ENCODE assay signal across 24 mouse cellular contexts in genomic region chr5:96402555-96402954, GRCm38 (mm10). TPM values are rescaled to one million over a fixed set of nuclear protein-coding genes. Genes with fewer than 3 reads are reported as not detected.
DNase-seq lines count a peak whose midpoint lies in the region; ATAC-seq and TF ChIP-seq lines count a peak whose summit lies in the region.
"Had no signal": no experiment of that assay in that cellular context is flagged by ENCODE, and none has a peak within 500 bp of the region (broad histone marks: within the 10 kb centered on the region; RNA-seq: fewer than 3 reads in every experiment).

No protein-coding gene starts in this region.

- no peaks in the 10 kb centered on the region for H3K27me3 ChIP-seq in liver, adult 2 months (ENCODE audit: control insufficient read depth, insufficient read depth, low read length)
- no peaks in the 10 kb centered on the region for H3K27me3 ChIP-seq in intestine, postnatal 0 days (replicated peaks; ENCODE audit: control insufficient read depth, insufficient read depth, low read length)
- H3K27me3 ChIP-seq in kidney, postnatal 0 days (ENCODE audit: insufficient read depth, low read length): no peaks in the 10 kb centered on the region
- H3K27me3 ChIP-seq: heart, embryonic 13.5 days; hindbrain, embryonic 12.5 days; limb, embryonic 12.5 days; liver, embryonic 13.5 days; megakaryocyte, embryonic 14.5 days; midbrain, embryonic 13.5 days had no signal

- 27% methylated on average over 3 of the region's 3 CpGs for WGBS in liver, adult 2 months
- WGBS in intestine, postnatal 0 days: 25% methylated on average over 3 of the region's 3 CpGs
- 50% methylated on average over 3 of the region's 3 CpGs for WGBS in kidney, postnatal 0 days

- DNase-seq in liver, adult 2 months (ENCODE audit: extremely low read depth, low read depth, low spot score): peak; percentile 59
- DNase-seq in liver: no peak
- DNase-seq in kidney, postnatal 0 days (ENCODE audit: low spot score): no peak
- DNase-seq in yolk sac, embryonic 10.5 days (ENCODE audit: low spot score): peak; percentile 87
- no peak for DNase-seq in adrenal gland, postnatal 14 days
- DNase-seq in cerebellum, postnatal 14 days: no peak
- no peak for DNase-seq in adrenal gland, adult 18-20 months (ENCODE audit: low spot score in 2 of 2)
- DNase-seq: adrenal gland, adult 8-10 months; cerebellum, adult 9-11 months; heart, postnatal 14 days; liver, embryonic 13.5 days; lung, adult 2 months had no signal

- no peak for TF ChIP-seq POLR2A in liver, adult 2 months (IDR thresholded peaks at IDR 0.05; ENCODE audit: extremely low read depth, insufficient read depth, low read length)

- H3K9ac ChIP-seq in liver, adult 2 months (ENCODE audit: low read depth, low read length): no peak overlapping the region
- no peak overlapping the region for H3K9ac ChIP-seq in intestine, postnatal 0 days (ENCODE audit: low read depth, low read length)
- no peak overlapping the region for H3K9ac ChIP-seq in kidney, postnatal 0 days (ENCODE audit: low read depth, low read length)
- H3K9ac ChIP-seq: heart, embryonic 13.5 days; hindbrain, embryonic 12.5 days; limb, embryonic 12.5 days; liver, embryonic 13.5 days; midbrain, embryonic 13.5 days had no signal

- no peak overlapping the region for H3K4me3 ChIP-seq in liver, adult 2 months (ENCODE audit: insufficient read depth, low read depth, low read length)
- no peak overlapping the region for H3K4me3 ChIP-seq in intestine, postnatal 0 days (ENCODE audit: low read depth, low read length)
- H3K4me3 ChIP-seq in kidney, postnatal 0 days (replicated peaks; ENCODE audit: low read depth, low read length): no peak overlapping the region
- H3K4me3 ChIP-seq: forebrain, embryonic 10.5 days; heart, embryonic 13.5 days; hindbrain, embryonic 12.5 days; layer of hippocampus, adult 2 months; limb, embryonic 12.5 days; liver, embryonic 13.5 days; megakaryocyte, embryonic 14.5 days; midbrain, embryonic 13.5 days had no signal

- H3K36me3 ChIP-seq in liver, adult 2 months (ENCODE audit: control insufficient read depth, insufficient read depth, low read length): no peaks in the 10 kb centered on the region
- H3K36me3 ChIP-seq in intestine, postnatal 0 days (ENCODE audit: control insufficient read depth, insufficient read depth): no peaks in the 10 kb centered on the region
- H3K36me3 ChIP-seq in kidney, postnatal 0 days (ENCODE audit: insufficient read depth, low read length): no peaks in the 10 kb centered on the region
- H3K36me3 ChIP-seq: forebrain, embryonic 10.5 days; hindbrain, embryonic 12.5 days; limb, embryonic 12.5 days; liver, embryonic 13.5 days; midbrain, embryonic 13.5 days had no signal

- no peak overlapping the region for H3K27ac ChIP-seq in liver, adult 2 months (replicated peaks; ENCODE audit: insufficient read depth, low read depth, low read length)
- H3K27ac ChIP-seq in intestine, postnatal 0 days (ENCODE audit: low read depth, low read length): peak overlapping the region; percentile 46; the same call in 1 of the 2 replicates
- H3K27ac ChIP-seq in kidney, postnatal 0 days: no peak overlapping the region
- H3K27ac ChIP-seq: forebrain, embryonic 10.5 days; heart, embryonic 13.5 days; hindbrain, embryonic 12.5 days; layer of hippocampus, adult 2 months; limb, embryonic 12.5 days; liver, embryonic 13.5 days; midbrain, embryonic 13.5 days; stomach, postnatal 0 days had no signal

- H3K4me1 ChIP-seq in liver, adult 2 months (ENCODE audit: control insufficient read depth, insufficient read depth, low read length): peaks cover 3% of the 10 kb centered on the region; the same call in 1 of the 2 replicates
- no peaks in the 10 kb centered on the region for H3K4me1 ChIP-seq in intestine, postnatal 0 days (replicated peaks; ENCODE audit: control insufficient read depth, insufficient read depth, low read length)
- 0 out of 2 replicates have a peak, but pooled peaks cover 2% of the 10 kb centered on the region for H3K4me1 ChIP-seq in kidney, postnatal 0 days (replicated peaks; ENCODE audit: insufficient read depth, low read length)
- H3K4me1 ChIP-seq: liver, embryonic 13.5 days; megakaryocyte, embryonic 14.5 days had no signal

- H3K4me2 ChIP-seq in intestine, postnatal 0 days (replicated peaks; ENCODE audit: low read depth): no peak overlapping the region
- no peak overlapping the region for H3K4me2 ChIP-seq in kidney, postnatal 0 days (ENCODE audit: low read length)
- H3K4me2 ChIP-seq: heart, embryonic 13.5 days; hindbrain, embryonic 12.5 days; limb, embryonic 12.5 days; liver, embryonic 13.5 days; midbrain, embryonic 13.5 days had no signal

- no peaks in the 10 kb centered on the region for H3K9me3 ChIP-seq in intestine, postnatal 0 days (ENCODE audit: control insufficient read depth)
- no peaks in the 10 kb centered on the region for H3K9me3 ChIP-seq in kidney, postnatal 0 days (replicated peaks; ENCODE audit: low read length)
- H3K9me3 ChIP-seq: forebrain, embryonic 10.5 days; heart, embryonic 13.5 days; hindbrain, embryonic 12.5 days; limb, embryonic 12.5 days; liver, embryonic 13.5 days; megakaryocyte, embryonic 14.5 days; midbrain, embryonic 13.5 days had no signal

- no peaks in the 10 kb centered on the region for H3K79me2 ChIP-seq in liver, adult 2 months (ENCODE audit: control insufficient read depth, insufficient read depth, low read length)

- TF ChIP-seq CTCF in liver, adult 2 months (IDR thresholded peaks at IDR 0.05; ENCODE audit: low read depth, low read length): no peak
- no peak for TF ChIP-seq CTCF in intestine, postnatal 0 days (IDR thresholded peaks at IDR 0.05; ENCODE audit: low read depth)
- no peak for TF ChIP-seq CTCF in kidney, postnatal 0 days (IDR thresholded peaks at IDR 0.05; ENCODE audit: low read depth)

- ATAC-seq in intestine, postnatal 0 days: peak; percentile 98
- peak; percentile 84 for ATAC-seq in kidney, postnatal 0 days (replicated peaks; ENCODE audit: low FRiP score, low read depth)
- ATAC-seq: midbrain, embryonic 13.5 days had no signal

RNA-seq across cellular contexts. Expression of gene Fras1, which starts 28.8 kb away (rescaled TPM):
- total RNA-seq in liver, adult 2 months (2014; rRNA removed): 1.1 and 1.3 TPM in 2 replicates
- polyA plus RNA-seq in liver, adult 2 months (2012; rRNA removed): 0.66 and 0.75 TPM in 2 replicates
- 3.2 and 3.5 TPM in 2 replicates for polyA plus RNA-seq in intestine, postnatal 0 days (2015; fragmentation: Nextera tagmentation; extraction: Ambion mirVana)
- 15.8 and 19.6 TPM in 2 replicates for polyA plus RNA-seq in kidney, postnatal 0 days (2015; fragmentation: Nextera tagmentation; extraction: Ambion mirVana)
- total RNA-seq in adrenal gland, postnatal 14 days (2021): 5.9 and 6.4 TPM in 2 replicates
- total RNA-seq in adrenal gland, adult 18-20 months (2021): 1 to 10 TPM; 1.2 to 1.9 TPM
- total RNA-seq: MEL; monocyte, adult 5-6 weeks; neutrophil, adult 5-6 weeks had no signal

Comparison
In these comparisons a context has a peak if more than half of its experiments do, and no peak if none do; other contexts are left out.
1. DNase-seq: peak in liver, adult 2 months (single experiment) and yolk sac, embryonic 10.5 days (single experiment); none in liver (single experiment), kidney, postnatal 0 days (single experiment), adrenal gland, postnatal 14 days (single experiment), cerebellum, postnatal 14 days (0 of 2) and adrenal gland, adult 18-20 months (0 of 2).